Mouse (Mus musculus): ENCODE data around the gene Serpinc1. TPM values are rescaled to one million over a fixed set of nuclear protein-coding genes. Genes with fewer than 3 reads are reported as not detected.
"Not testable (repeated sequence)": the region's sequence is repeated elsewhere in the genome, so short reads cannot be mapped to it uniquely, and the experiment has no call there.

Serpinc1 gene
- polyA plus RNA-seq, 1 experiment = 1.2 TPM

DNA sequence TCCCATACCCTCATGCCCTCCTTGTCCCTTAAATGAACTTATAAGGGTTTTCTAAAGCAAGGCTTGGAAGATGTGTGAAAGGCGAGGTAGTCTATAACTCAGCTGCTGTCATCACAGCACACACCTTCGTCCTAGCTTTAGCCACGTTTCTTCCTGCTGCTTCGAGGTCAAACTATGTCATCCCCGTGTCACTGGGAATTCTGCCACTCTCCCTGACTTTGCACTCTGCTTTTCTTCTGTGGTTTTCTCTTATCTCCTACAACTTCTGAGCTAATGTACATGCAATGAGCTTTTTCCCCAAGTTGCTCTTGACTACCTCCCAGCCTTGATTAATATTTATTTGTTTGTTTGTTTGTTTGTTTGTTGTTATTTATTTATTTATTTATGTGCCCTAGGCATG is 1.6 kb downstream of the Serpinc1 start:
- WGBS = 70% methylated on average over 5 of the region's 5 CpGs
- TF ChIP-seq CTCF (IDR thresholded peaks at IDR 0.05; ENCODE audit: extremely low read depth, insufficient read depth, insufficient read length, insufficient replicate concordance) = no peak
- TF ChIP-seq POLR2A (IDR thresholded peaks at IDR 0.05; ENCODE audit: low read depth, low read length) = no peak
- Histone ChIP-seq H3K27ac (ENCODE audit: insufficient read depth, low read length) (no peak overlapping the region), H3K4me3 (ENCODE audit: extremely low read depth, insufficient read depth, insufficient read length) (no peak overlapping the region), H3K36me3 (ENCODE audit: control insufficient read depth, insufficient read depth, low read length) (no peaks in the 10 kb centered on the region), H3K27me3 (ENCODE audit: control insufficient read depth, insufficient read depth, low read length) (no peaks in the 10 kb centered on the region), H3K4me1 (ENCODE audit: control insufficient read depth, insufficient read depth, insufficient read length) (no peaks in the 10 kb centered on the region)
- no peak for DNase-seq (ENCODE audit: low read depth in 1 of 2, low spot score in 2 of 2)

DNA sequence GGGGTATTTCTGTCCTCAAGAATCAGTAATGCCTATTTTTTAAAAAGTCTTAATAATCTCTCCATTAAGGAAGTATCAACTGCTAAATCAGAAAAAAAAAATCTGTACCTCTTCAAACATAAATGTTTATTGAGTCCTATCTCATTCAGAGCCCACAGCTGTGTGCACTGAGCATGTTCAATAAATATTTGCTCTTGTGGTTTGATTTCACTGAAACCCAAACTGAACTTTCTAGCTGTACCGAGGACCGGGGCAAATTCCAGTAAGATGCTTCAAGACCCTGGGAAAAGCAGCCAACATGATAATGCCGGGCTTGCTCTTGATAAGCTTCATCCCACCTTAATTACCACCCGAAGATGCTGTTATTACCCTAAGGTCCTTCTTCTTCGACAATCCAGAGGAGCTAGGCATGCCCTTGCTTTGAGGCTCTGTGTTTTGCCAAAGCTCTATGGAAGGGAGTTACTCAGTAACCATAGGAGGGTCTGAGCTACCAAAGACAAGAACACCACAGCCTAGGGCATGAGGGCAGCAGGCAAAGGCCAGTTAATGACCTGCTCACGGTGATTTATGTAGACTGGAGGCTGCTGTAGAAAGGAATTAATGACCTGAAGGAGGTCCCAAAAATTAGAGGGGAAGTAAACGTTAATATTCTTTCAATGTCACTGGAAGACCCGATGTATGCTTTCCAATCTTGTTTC is 2.3 kb downstream of the Serpinc1 start:
- Histone ChIP-seq H3K4me1 (ENCODE audit: control insufficient read depth, insufficient read depth, insufficient read length) (no peaks in the 10 kb centered on the region), H3K4me3 (ENCODE audit: extremely low read depth, insufficient read depth, insufficient read length) (no peak overlapping the region), H3K27ac (ENCODE audit: insufficient read depth, low read length) (no peak overlapping the region), H3K27me3 (ENCODE audit: control insufficient read depth, insufficient read depth, low read length) (no peaks in the 10 kb centered on the region), H3K36me3 (ENCODE audit: control insufficient read depth, insufficient read depth, low read length) (no peaks in the 10 kb centered on the region)
- WGBS = 91% methylated on average over 8 of the region's 8 CpGs
- DNase-seq (ENCODE audit: low read depth in 1 of 2, low spot score in 2 of 2) = no peak
- TF ChIP-seq POLR2A (IDR thresholded peaks at IDR 0.05; ENCODE audit: low read depth, low read length) (no peak), CTCF (IDR thresholded peaks at IDR 0.05; ENCODE audit: extremely low read depth, insufficient read depth, insufficient read length, insufficient replicate concordance) (no peak)

DNA sequence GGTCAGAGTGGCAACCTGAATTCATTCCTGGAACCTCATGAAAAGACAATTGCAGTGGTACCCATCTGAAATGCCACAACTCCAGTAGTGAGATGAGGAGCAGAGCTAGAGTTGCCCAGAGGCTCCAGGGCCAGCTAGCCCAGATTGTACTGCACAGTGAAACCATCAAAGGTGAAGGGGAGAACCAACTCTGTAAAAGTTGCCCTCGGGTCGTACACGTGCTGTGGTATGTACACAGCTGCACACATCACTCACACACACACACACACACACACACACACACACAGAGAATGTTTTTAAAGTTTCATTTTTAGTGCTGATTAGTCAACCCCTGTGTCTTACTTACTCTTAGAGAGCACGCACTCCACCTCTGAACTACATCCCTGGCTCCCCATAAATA is 3.0 kb downstream of the Serpinc1 start:
- Histone ChIP-seq H3K4me3 (ENCODE audit: extremely low read depth, insufficient read depth, insufficient read length) (no peak overlapping the region), H3K36me3 (ENCODE audit: control insufficient read depth, insufficient read depth, low read length) (no peaks in the 10 kb centered on the region), H3K27me3 (ENCODE audit: control insufficient read depth, insufficient read depth, low read length) (no peaks in the 10 kb centered on the region), H3K27ac (ENCODE audit: insufficient read depth, low read length) (no peak overlapping the region), H3K4me1 (ENCODE audit: control insufficient read depth, insufficient read depth, insufficient read length) (no peaks in the 10 kb centered on the region)
- no peak for DNase-seq (ENCODE audit: low read depth in 1 of 2, low spot score in 2 of 2)
- 92% methylated on average over 4 of the region's 4 CpGs for WGBS
- TF ChIP-seq CTCF (IDR thresholded peaks at IDR 0.05; ENCODE audit: extremely low read depth, insufficient read depth, insufficient read length, insufficient replicate concordance) (no peak), POLR2A (IDR thresholded peaks at IDR 0.05; ENCODE audit: low read depth, low read length) (no peak)

DNA sequence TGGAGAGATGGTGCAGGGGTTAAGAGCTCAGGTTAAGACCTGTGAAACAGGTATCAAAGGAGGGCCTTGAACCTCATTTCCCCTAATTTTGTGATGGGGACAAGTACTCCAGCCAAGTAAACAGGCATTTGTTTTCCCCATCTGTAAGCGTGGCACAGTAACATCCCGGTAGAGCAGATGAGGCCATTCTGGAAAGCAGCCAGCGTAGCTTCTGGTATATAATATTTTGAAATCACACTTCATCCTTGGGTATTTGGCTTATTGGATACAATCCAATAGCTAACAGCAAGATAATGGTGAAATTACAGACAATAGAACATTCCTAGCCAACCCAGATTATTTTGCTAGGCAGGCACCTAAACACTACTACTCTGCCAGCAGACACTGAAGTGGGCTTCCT is 4.5 kb downstream of the Serpinc1 start:
- no peak for TF ChIP-seq POLR2A (IDR thresholded peaks at IDR 0.05; ENCODE audit: low read depth, low read length)
- TF ChIP-seq CTCF (IDR thresholded peaks at IDR 0.05; ENCODE audit: extremely low read depth, insufficient read depth, insufficient read length, insufficient replicate concordance) = no peak
- H3K36me3 ChIP-seq (ENCODE audit: control insufficient read depth, insufficient read depth, low read length) = no peaks in the 10 kb centered on the region
- H3K27me3 ChIP-seq (ENCODE audit: control insufficient read depth, insufficient read depth, low read length) = no peaks in the 10 kb centered on the region
- no peak overlapping the region for H3K4me3 ChIP-seq (ENCODE audit: extremely low read depth, insufficient read depth, insufficient read length)
- no peak for DNase-seq (ENCODE audit: low read depth in 1 of 2, low spot score in 2 of 2)
- WGBS = 92% methylated on average over 3 of the region's 3 CpGs
- no peaks in the 10 kb centered on the region for H3K4me1 ChIP-seq (ENCODE audit: control insufficient read depth, insufficient read depth, insufficient read length)
- no peak overlapping the region for H3K27ac ChIP-seq (ENCODE audit: insufficient read depth, low read length)

DNA sequence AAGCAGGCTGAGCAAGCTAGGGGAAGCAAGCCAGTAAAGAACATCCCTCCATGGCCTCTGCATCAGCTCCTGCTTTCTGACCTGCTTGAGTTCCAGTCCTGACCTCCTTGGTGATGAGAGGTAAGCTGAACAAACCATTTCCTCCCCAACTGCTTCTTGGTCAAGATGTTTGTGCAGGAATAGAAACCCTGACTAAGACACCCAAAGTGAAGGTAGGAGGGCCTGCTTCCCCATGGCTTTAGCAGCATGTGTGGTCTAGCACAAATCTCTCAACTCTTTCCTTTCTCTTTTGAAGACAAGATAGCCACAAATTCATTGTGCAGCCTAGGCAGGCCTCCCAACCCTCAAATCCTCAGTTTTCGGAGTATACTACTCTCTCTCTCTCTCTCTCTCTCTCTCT is 6.3 kb downstream of the Serpinc1 start:
- H3K36me3 ChIP-seq (ENCODE audit: control insufficient read depth, insufficient read depth, low read length); H3K4me1 ChIP-seq (ENCODE audit: control insufficient read depth, insufficient read depth, insufficient read length); H3K27ac ChIP-seq (ENCODE audit: insufficient read depth, low read length); H3K4me3 ChIP-seq (ENCODE audit: extremely low read depth, insufficient read depth, insufficient read length); H3K27me3 ChIP-seq (ENCODE audit: control insufficient read depth, insufficient read depth, low read length); DNase-seq (ENCODE audit: low read depth in 1 of 2, low spot score in 2 of 2): not testable (repeated sequence)
- WGBS = 57% methylated on average over 1 of the region's 1 CpGs

DNA sequence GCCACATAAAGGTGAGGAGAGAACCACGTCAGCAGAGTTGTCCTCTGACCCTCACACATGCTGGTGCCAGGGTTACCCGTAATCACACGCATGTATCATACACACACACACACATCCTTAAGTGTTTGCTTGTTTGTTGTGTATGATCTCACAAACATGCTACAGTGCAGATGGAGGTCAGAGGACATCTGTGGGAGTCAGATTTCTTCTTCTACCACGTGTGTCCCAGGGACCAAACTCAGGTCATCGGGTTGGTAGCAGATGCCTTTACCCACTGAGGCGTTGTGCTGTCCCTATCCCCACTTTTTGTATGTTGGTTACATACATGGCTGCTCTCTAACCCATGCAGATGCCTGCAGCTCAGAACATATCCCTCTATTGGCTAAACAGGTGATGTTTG is 7.1 kb downstream of the Serpinc1 start:
- Histone ChIP-seq H3K27me3 (ENCODE audit: control insufficient read depth, insufficient read depth, low read length) (no peaks in the 10 kb centered on the region), H3K27ac (ENCODE audit: insufficient read depth, low read length) (no peak overlapping the region), H3K36me3 (ENCODE audit: control insufficient read depth, insufficient read depth, low read length) (no peaks in the 10 kb centered on the region), H3K4me3 (ENCODE audit: extremely low read depth, insufficient read depth, insufficient read length) (no peak overlapping the region), H3K4me1 (ENCODE audit: control insufficient read depth, insufficient read depth, insufficient read length) (no peaks in the 10 kb centered on the region)
- WGBS = 89% methylated on average over 6 of the region's 6 CpGs
- TF ChIP-seq POLR2A (IDR thresholded peaks at IDR 0.05; ENCODE audit: low read depth, low read length) = no peak
- no peak for TF ChIP-seq CTCF (IDR thresholded peaks at IDR 0.05; ENCODE audit: extremely low read depth, insufficient read depth, insufficient read length, insufficient replicate concordance)
- DNase-seq (ENCODE audit: low read depth in 1 of 2, low spot score in 2 of 2) = no peak

DNA sequence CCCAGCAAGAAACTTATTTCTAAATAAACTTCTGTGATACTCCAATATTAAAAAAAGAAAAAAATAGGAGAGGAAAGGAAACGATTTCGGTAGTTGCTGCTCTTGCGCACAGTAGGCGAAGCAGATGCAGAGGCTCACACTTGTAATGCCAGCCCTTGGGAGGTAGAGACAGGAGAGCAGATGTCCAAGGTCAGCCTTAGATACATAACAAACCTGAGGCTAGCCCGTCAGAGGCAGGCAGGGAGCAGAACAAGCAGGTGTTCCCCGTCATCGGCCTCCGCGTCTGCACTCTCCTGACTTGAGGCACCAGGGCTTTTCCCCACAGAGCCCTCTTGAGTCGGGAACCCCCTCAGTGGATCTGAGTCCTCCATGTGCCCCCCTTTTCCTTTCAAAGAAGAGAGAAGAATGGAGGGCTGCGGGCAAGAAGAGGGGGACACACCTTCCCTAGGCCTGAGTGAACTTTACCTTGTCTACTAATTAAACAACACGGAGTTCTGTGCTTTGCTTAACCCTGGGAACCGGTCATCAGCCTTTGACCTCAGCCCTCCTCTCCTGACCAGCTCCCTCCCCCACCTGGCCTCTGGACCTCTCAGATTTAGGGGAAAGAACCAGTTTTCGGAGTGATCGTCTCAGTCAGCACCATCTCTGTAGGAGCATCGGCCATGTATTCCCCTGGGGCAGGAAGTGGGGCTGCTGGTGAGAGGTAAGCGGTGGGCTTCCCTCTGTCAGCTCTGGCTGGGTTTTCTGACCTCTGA is 8.7 kb downstream of the Serpinc1 start:
- Histone ChIP-seq H3K36me3 (ENCODE audit: control insufficient read depth, insufficient read depth, low read length) (no peaks in the 10 kb centered on the region), H3K4me3 (ENCODE audit: extremely low read depth, insufficient read depth, insufficient read length) (no peak overlapping the region), H3K4me1 (ENCODE audit: control insufficient read depth, insufficient read depth, insufficient read length) (no peaks in the 10 kb centered on the region), H3K27ac (ENCODE audit: insufficient read depth, low read length) (no peak overlapping the region), H3K27me3 (ENCODE audit: control insufficient read depth, insufficient read depth, low read length) (no peaks in the 10 kb centered on the region)
- 89% methylated on average over 17 of the region's 17 CpGs for WGBS
- TF ChIP-seq CTCF (IDR thresholded peaks at IDR 0.05; ENCODE audit: extremely low read depth, insufficient read depth, insufficient read length, insufficient replicate concordance) = no peak
- no peak for DNase-seq (ENCODE audit: low read depth in 1 of 2, low spot score in 2 of 2)
